In genomic region chr1:64655415-64655814, GRCm38 (mm10) we compare ENCODE assay signal across 13 mouse cellular contexts.
"Had no signal": no experiment of that assay in that cellular context is flagged by ENCODE, and none has a peak within 500 bp of the region (broad histone marks: within the 10 kb centered on the region; RNA-seq: fewer than 3 reads in every experiment).

No protein-coding gene starts in this region.

- H3K4me1 ChIP-seq: limb, embryonic 13.5 days; neural tube, embryonic 12.5 days had no signal

- ATAC-seq: midbrain, embryonic 13.5 days had no signal

- H3K9me3 ChIP-seq: limb, embryonic 13.5 days; midbrain, embryonic 13.5 days; neural tube, embryonic 12.5 days had no signal

- H3K9ac ChIP-seq: limb, embryonic 13.5 days; liver, embryonic 14.5 days; midbrain, embryonic 13.5 days; neural tube, embryonic 12.5 days had no signal

- DNase-seq: kidney, adult 11 months; kidney, adult 9 months; kidney, postnatal 4 days; left cerebral cortex, postnatal 4 days; lung, adult 18-20 months had no signal

- H3K4me2 ChIP-seq: limb, embryonic 13.5 days; midbrain, embryonic 13.5 days; neural tube, embryonic 12.5 days had no signal

- H3K36me3 ChIP-seq: limb, embryonic 13.5 days; midbrain, embryonic 13.5 days; neural tube, embryonic 12.5 days had no signal

- H3K4me3 ChIP-seq: layer of hippocampus, adult 2 months; limb, embryonic 13.5 days; midbrain, embryonic 13.5 days; myocyte; neural tube, embryonic 12.5 days had no signal

- H3K27me3 ChIP-seq: limb, embryonic 13.5 days; midbrain, embryonic 13.5 days; neural tube, embryonic 12.5 days had no signal

- H3K27ac ChIP-seq: kidney, postnatal 0 days; layer of hippocampus, adult 2 months; limb, embryonic 13.5 days; liver, embryonic 14.5 days; midbrain, embryonic 13.5 days; neural tube, embryonic 12.5 days; stomach, postnatal 0 days had no signal
